Mouse (Mus musculus) cortical plate, adult 2 months (tissue): ENCODE results near the gene Ankrd39.
A peak's percentile ranks its signal among the peaks of the same experiment; 100 is the strongest.

ENCODE experiments used
- CTCF ChIP-seq: fragments of 200-500 bp; IDR thresholded peaks from 2 replicates; pipeline ENCODE4 v1.5.1; 2011; ENCODE audit warnings: mild to moderate bottlenecking, control low read depth, low read length; ENCODE audit not compliant: insufficient read depth; ENCODE audit errors: extremely low read depth
- POLR2A ChIP-seq: fragments of 200-500 bp; IDR thresholded peaks from 2 replicates; pipeline ENCODE4 v1.6.1; 2011; ENCODE audit warnings: mild to moderate bottlenecking, low read length, control low read depth; ENCODE audit not compliant: insufficient read depth; ENCODE audit errors: extremely low read depth

GRCm38 (mm10) chr1:36556553-36557456 is 9.6 kb upstream of the Ankrd39 start:
- peak; percentile 56 for TF ChIP-seq CTCF
- peak; percentile 76 for TF ChIP-seq POLR2A
